Comparison of ENCODE assay signal across 18 mouse cellular contexts in genomic region chr8:125961790-125962189, GRCm38 (mm10). TPM values are rescaled to one million over a fixed set of nuclear protein-coding genes. Genes with fewer than 3 reads are reported as not detected.
DNase-seq lines count a peak whose midpoint lies in the region; ATAC-seq and TF ChIP-seq lines count a peak whose summit lies in the region.
"Had no signal": no experiment of that assay in that cellular context is flagged by ENCODE, and none has a peak within 500 bp of the region (broad histone marks: within the 10 kb centered on the region; RNA-seq: fewer than 3 reads in every experiment).

No protein-coding gene starts in this region.

- H3K4me3 ChIP-seq in layer of hippocampus, adult 2 months = no peak overlapping the region
- no peak overlapping the region for H3K4me3 ChIP-seq in neural tube, embryonic 15.5 days (replicated peaks)
- H3K4me3 ChIP-seq: embryonic facial prominence, embryonic 10.5 days; forebrain, embryonic 13.5 days; heart, embryonic 10.5 days; hindbrain, embryonic 12.5 days had no signal

- no peaks in the 10 kb centered on the region for H3K36me3 ChIP-seq in neural tube, embryonic 15.5 days
- H3K36me3 ChIP-seq: embryonic facial prominence, embryonic 10.5 days; heart, embryonic 10.5 days; hindbrain, embryonic 12.5 days had no signal

- peaks cover 33% of the 10 kb centered on the region for H3K4me1 ChIP-seq in neural tube, embryonic 15.5 days

- peak; percentile 33; the same call in 1 of the 2 replicates for ATAC-seq in neural tube, embryonic 15.5 days (ENCODE audit: low FRiP score)
- ATAC-seq: forebrain, embryonic 13.5 days had no signal

- H3K9me3 ChIP-seq in neural tube, embryonic 15.5 days (replicated peaks) = no peaks in the 10 kb centered on the region
- H3K9me3 ChIP-seq: heart, embryonic 10.5 days had no signal

- 0 out of 2 replicates have a peak overlapping the region, but pooled peaks have one; percentile 14 for H3K27ac ChIP-seq in layer of hippocampus, adult 2 months
- no peak overlapping the region for H3K27ac ChIP-seq in neural tube, embryonic 15.5 days (replicated peaks)
- H3K27ac ChIP-seq: embryonic facial prominence, embryonic 10.5 days; forebrain, embryonic 13.5 days; heart, embryonic 10.5 days; hindbrain, embryonic 12.5 days had no signal

- DNase-seq in layer of hippocampus, adult 2 months (ENCODE audit: low spot score in 2 of 2) = no peak
- no peak for DNase-seq in layer of hippocampus, postnatal 36 days
- DNase-seq in retina, postnatal 1 day = peak; percentile 90
- DNase-seq in retina, embryonic 14.5 days (ENCODE audit: low spot score) = no peak
- no peak for DNase-seq in spleen, postnatal 4 days (ENCODE audit: low spot score in 2 of 2)
- DNase-seq: adrenal gland, adult 8-10 months; adrenal gland, postnatal 36 days; cerebellum, adult 11 months; cerebellum, postnatal 10 days; gastrocnemius, postnatal 36 days; heart, adult 11 months; heart, postnatal 10 days; heart, postnatal 4 days had no signal

- no peaks in the 10 kb centered on the region; the same call in none of the 2 replicates for H3K27me3 ChIP-seq in neural tube, embryonic 15.5 days (replicated peaks)

- no peak overlapping the region for H3K4me2 ChIP-seq in neural tube, embryonic 15.5 days
- H3K4me2 ChIP-seq: forebrain, embryonic 13.5 days; hindbrain, embryonic 12.5 days had no signal

- 48% methylated on average over 6 of the region's 6 CpGs for WGBS in neural tube, embryonic 15.5 days

- H3K9ac ChIP-seq in neural tube, embryonic 15.5 days (replicated peaks) = no peak overlapping the region
- H3K9ac ChIP-seq: forebrain, embryonic 13.5 days; hindbrain, embryonic 12.5 days had no signal

- TF ChIP-seq CTCF in layer of hippocampus, adult 2 months (conservative IDR thresholded peaks at IDR 0.05) = no peak

RNA-seq across cellular contexts. Expression of gene Kcnk1, which starts 33.2 kb away (rescaled TPM):
- 10 to 100 TPM; 73.4 to 77.5 TPM for total RNA-seq in layer of hippocampus, adult 2 months (2021)
- total RNA-seq in layer of hippocampus, postnatal 36 days (2021) = 10 to 100 TPM; 69.4 to 82.5 TPM
- polyA plus RNA-seq in neural tube, embryonic 15.5 days (2015; fragmentation: Nextera tagmentation; extraction: Ambion mirVana) = 23.8 and 23.9 TPM in 2 replicates

RNA-seq across cellular contexts. Expression of gene Map3k21, which starts 51.5 kb away (rescaled TPM):
- total RNA-seq in layer of hippocampus, adult 2 months (2021) = 1 to 10 TPM; 1.5 to 1.7 TPM
- total RNA-seq in layer of hippocampus, postnatal 36 days (2021) = 1 to 10 TPM in 1 of 2 experiments, under 1 TPM in 1; 0.91 to 1.3 TPM
- polyA plus RNA-seq in neural tube, embryonic 15.5 days (2015; fragmentation: Nextera tagmentation; extraction: Ambion mirVana) = 0.59 and 0.86 TPM in 2 replicates
